Mouse (Mus musculus) thymus, adult 2 months (tissue): Measurements from ENCODE around the gene Tead4.

ENCODE experiments used
- CTCF ChIP-seq: fragments of 200-500 bp; IDR thresholded peaks from 2 replicates; pipeline ENCODE4 v1.5.1; 2012; ENCODE audit warnings: mild to moderate bottlenecking, control low read depth, low read length, moderate library complexity, borderline replicate concordance; ENCODE audit not compliant: control insufficient read depth, poor library complexity, insufficient read depth; ENCODE audit errors: extremely low read depth
- POLR2A ChIP-seq: fragments of 200-500 bp; IDR thresholded peaks from 2 replicates; pipeline ENCODE4 v1.6.1; 2012; ENCODE audit warnings: mild to moderate bottlenecking, low read length, control low read depth, moderate library complexity; ENCODE audit not compliant: control insufficient read depth, poor library complexity, insufficient read depth; ENCODE audit errors: extremely low read depth

GRCm38 (mm10) chr6:128232216-128232615 is 68.4 kb downstream of the Tead4 start:
- no peak for TF ChIP-seq CTCF
- TF ChIP-seq POLR2A, result no peak
